Mouse (Mus musculus) liver, postnatal 0 days (tissue): ENCODE results near the gene Csf2. TPM values are rescaled to one million over a fixed set of nuclear protein-coding genes. Genes with fewer than 3 reads are reported as not detected.
"Not testable (repeated sequence)": the region's sequence is repeated elsewhere in the genome, so short reads cannot be mapped to it uniquely, and the experiment has no call there.

ENCODE experiments used
- ATAC-seq: fragments of 200-750 bp; cut with Nextera tagmentation; 2 replicates; pipeline ENCODE4 v1.8.0; 2017; ENCODE audit warnings: mild to moderate bottlenecking, moderate library complexity
- DNase-seq: peaks from one replicate; pipeline ENCODE4 v3.0.0-alpha.2; 2016
- H3K27ac ChIP-seq: fragments of 300-500 bp; sonication (generic); 2 replicates; pipeline ENCODE4 v1.5.1; 2014; ENCODE audit warnings: antibody characterized with exemption, moderate library complexity, mild to moderate bottlenecking, low read depth
- H3K27me3 ChIP-seq: fragments of 300-500 bp; sonication (generic); 2 replicates; pipeline ENCODE4 v1.6.1; 2014; ENCODE audit warnings: low read length, control low read depth, mixed read lengths; ENCODE audit not compliant: insufficient read depth
- H3K36me3 ChIP-seq: fragments of 300-500 bp; sonication (generic); replicated peaks from 2 replicates; pipeline ENCODE4 v1.6.1; 2014; ENCODE audit warnings: mild to moderate bottlenecking, control low read depth, low read length, moderate library complexity, mixed read lengths; ENCODE audit not compliant: insufficient read depth
- H3K4me1 ChIP-seq: fragments of 300-500 bp; sonication (generic); 2 replicates; pipeline ENCODE4 v1.6.1; 2014; ENCODE audit warnings: antibody characterized with exemption, mild to moderate bottlenecking, control low read depth; ENCODE audit not compliant: insufficient read depth
- H3K4me2 ChIP-seq: fragments of 300-500 bp; sonication (generic); 2 replicates; pipeline ENCODE4 v1.6.1; 2014; ENCODE audit warnings: low read depth, mild to moderate bottlenecking, low read length, moderate library complexity, mixed read lengths
- H3K4me3 ChIP-seq: fragments of 300-500 bp; sonication (generic); 2 replicates; pipeline ENCODE4 v1.5.1; 2014; ENCODE audit warnings: low read depth, low read length
- H3K9ac ChIP-seq: fragments of 300-500 bp; sonication (generic); replicated peaks from 2 replicates; pipeline ENCODE4 v1.6.1; 2014; ENCODE audit warnings: mild to moderate bottlenecking, moderate library complexity
- H3K9me3 ChIP-seq: fragments of 300-500 bp; sonication (generic); 2 replicates; pipeline ENCODE4 v1.6.1; 2016; ENCODE audit warnings: mild to moderate bottlenecking, control low read depth, low read length, mixed read lengths
- CTCF ChIP-seq: sonication (generic); IDR thresholded peaks from 2 replicates; pipeline ENCODE4 v1.5.1; 2016; ENCODE audit warnings: antibody characterized with exemption, low read depth
- EP300 ChIP-seq: IDR thresholded peaks from 2 replicates; pipeline ENCODE4 v1.6.1; 2016; ENCODE audit warnings: antibody characterized with exemption, low read depth, mild to moderate bottlenecking
- WGBS: fragments of 180-500 bp; shearing (Covaris S2); extraction: QIAGEN DNeasy Blood & Tissue Kit; methylation state at CpG from one replicate; pipeline ENCODE4 v1.1.7; 2014; ENCODE audit not compliant: insufficient replicate concordance; 5-methylcytosine and 5-hydroxymethylcytosine counted together
- polyA plus RNA-seq: library from polyadenylated mRNA; unstranded; fragments of >200 nt; fragmentation: Nextera tagmentation; extraction: Ambion mirVana; gene quantifications from 2 replicates; pipeline ENCODE4 v1.2.1, GENCODE M21; 2015

The Csf2 gene
- polyA plus RNA-seq = not detected in 2 replicates

DNA sequence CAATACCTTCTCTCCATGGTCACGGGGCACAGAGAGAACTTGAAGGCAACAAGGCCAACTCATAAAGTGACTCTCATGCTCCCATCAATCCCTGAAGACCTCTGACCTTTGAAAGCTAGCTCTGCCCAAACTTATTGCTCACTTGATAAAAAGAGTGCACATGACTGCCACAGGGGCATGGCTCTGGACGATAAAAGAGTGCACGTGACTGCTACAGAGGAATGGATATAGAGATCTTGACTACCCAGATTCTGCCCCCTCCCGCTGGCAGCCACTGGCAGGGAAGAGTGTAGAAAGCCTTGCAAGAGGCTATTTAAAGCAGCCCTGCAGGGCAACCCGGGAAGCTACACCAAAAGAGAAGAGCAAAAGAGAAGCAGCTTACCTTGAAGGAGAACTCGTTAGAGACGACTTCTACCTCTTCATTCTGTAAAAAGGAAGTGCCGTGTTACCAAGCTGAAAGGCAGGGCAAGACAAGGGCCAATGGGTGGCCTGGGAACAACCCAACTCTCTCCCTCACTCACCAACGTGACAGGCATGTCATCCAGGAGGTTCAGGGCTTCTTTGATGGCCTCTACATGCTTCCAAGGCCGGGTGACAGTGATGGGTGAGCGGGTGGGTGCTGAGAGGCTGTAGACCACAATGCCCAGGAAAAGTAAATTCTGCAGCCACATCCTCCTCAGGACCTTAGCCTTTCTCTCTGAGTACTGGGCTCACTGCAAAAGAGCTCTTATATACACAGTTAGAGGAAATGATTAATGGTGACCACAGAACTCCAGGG, at the start of gene Csf2:
TSS of gene Csf2 (minus strand) at position 728 of the 778 bp plus-strand sequence.
- Histone ChIP-seq H3K27me3 (no peaks in the 10 kb centered on the region), H3K36me3 (no peaks in the 10 kb centered on the region), H3K4me2 (no peak within 1 kb of the TSS), H3K4me1 (no peaks in the 10 kb centered on the region), H3K4me3 (no peak within 1 kb of the TSS), H3K27ac (no peak within 1 kb of the TSS), H3K9ac (no peak within 1 kb of the TSS), H3K9me3 (no peaks in the 10 kb centered on the region)
- DNase-seq (no peak), ATAC-seq (no peak)
- WGBS = 28% methylated on average over 11 of the region's 11 CpGs
- TF ChIP-seq CTCF = no peak
- TF ChIP-seq EP300 = peak; percentile 34; the same call in 1 of the 2 replicates

DNA sequence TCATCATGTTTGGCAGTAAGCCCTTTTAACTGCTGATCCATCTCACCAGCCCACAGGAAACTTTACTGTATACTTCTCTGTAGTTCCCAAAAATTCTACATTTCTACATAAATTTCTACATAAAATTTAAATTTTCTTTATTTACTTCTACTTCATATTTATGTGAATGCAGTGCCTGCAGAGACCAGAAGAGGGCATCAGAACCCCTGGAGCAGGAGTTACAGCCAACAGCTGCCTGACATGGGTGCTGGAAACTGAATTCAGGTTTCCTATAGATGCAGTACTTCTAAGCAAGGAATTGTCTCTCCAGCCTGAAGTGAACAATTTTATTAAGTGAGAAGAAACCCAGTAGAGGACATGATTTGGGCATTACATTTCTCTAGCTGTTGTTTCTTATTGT, 49.3 kb upstream of the Csf2 start:
- ATAC-seq = no peak
- H3K9me3 ChIP-seq = peaks cover 3% of the 10 kb centered on the region
- H3K4me2 ChIP-seq = no peak overlapping the region
- DNase-seq = no peak
- no peak overlapping the region for H3K27ac ChIP-seq
- H3K4me1 ChIP-seq = peaks cover 1% of the 10 kb centered on the region; the same call in 1 of the 2 replicates
- H3K4me3 ChIP-seq = no peak overlapping the region
- no peak overlapping the region for H3K9ac ChIP-seq
- peaks cover 16% of the 10 kb centered on the region for H3K27me3 ChIP-seq
- H3K36me3 ChIP-seq = no peaks in the 10 kb centered on the region
- TF ChIP-seq CTCF (peak; percentile 19; the same call in 1 of the 2 replicates), EP300 (no peak)

DNA sequence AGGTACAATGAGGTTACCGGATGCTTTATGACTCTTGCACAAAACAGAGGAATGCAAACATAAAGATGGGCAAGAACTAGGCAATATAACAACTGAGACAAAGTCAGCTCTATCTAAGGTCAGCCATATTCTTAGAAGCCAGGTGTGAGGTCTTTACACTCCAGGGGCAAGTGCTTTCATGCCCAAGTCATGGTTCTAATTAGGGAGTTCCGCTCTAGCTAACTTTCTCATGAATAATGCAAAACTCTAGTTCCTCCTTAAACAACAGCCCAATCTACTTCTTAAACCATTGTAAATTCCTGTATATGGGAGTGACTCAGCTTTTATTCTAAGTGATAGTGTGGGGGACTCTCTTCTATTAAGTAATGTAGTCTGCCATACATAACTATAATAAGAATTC, 48.0 kb upstream of the Csf2 start:
- not testable (repeated sequence) for H3K27ac ChIP-seq, H3K4me1 ChIP-seq, H3K9me3 ChIP-seq, H3K9ac ChIP-seq, H3K36me3 ChIP-seq, ATAC-seq, H3K4me2 ChIP-seq, H3K27me3 ChIP-seq, DNase-seq, H3K4me3 ChIP-seq
- 72% methylated on average over 2 of the region's 2 CpGs for WGBS

DNA sequence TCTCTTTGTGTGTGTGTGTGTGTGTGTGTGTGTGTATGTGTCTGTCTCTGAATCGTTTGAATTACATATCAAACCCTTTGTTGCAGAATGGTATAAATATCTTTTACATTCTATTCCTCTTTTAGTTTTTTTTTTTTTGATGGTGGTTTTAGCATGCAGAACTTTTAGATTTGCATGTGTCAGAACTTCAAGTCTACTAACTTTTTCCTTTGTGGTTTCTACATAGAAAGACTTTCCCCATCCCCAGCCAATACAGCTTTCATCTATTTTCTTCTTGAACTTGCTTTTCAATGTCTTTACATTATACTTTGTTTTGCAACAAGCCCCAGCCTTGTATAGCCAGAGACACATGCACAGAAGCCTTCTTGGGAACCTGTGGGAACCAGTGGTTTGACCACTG, 47.3 kb upstream of the Csf2 start:
- Histone ChIP-seq H3K36me3 (no peaks in the 10 kb centered on the region), H3K9me3 (peaks cover 3% of the 10 kb centered on the region), H3K4me3 (no peak overlapping the region), H3K9ac (no peak overlapping the region), H3K27ac (no peak overlapping the region), H3K4me2 (no peak overlapping the region), H3K27me3 (no peaks in the 10 kb centered on the region), H3K4me1 (no peaks in the 10 kb centered on the region)
- DNase-seq (no peak), ATAC-seq (no peak)
- TF ChIP-seq EP300 (no peak), CTCF (no peak)
- 77% methylated on average over 1 of the region's 1 CpGs for WGBS

DNA sequence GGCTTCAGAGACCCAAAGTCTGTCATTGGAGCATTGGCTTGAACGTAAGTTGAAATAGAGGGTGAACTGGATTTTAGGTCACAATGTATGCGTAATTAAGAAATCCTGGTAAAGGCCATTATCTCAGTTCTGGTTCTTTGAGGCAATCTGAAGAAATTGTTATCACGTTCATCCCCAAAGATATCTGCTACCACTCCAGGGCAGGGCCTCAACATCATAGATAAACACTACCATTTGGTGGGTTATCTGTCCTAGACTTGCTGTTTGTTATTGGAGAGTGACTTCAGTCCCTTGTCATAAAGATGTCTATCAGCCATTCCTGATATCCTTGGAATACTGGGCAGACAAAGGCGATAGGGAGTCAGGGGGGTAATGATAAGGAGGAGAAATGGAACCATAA, 46.5 kb upstream of the Csf2 start:
- no peak overlapping the region for H3K4me3 ChIP-seq
- H3K9me3 ChIP-seq = peaks cover 3% of the 10 kb centered on the region
- TF ChIP-seq EP300 (no peak), CTCF (no peak)
- H3K4me1 ChIP-seq = no peaks in the 10 kb centered on the region
- H3K27me3 ChIP-seq = no peaks in the 10 kb centered on the region
- DNase-seq = no peak
- no peak overlapping the region for H3K27ac ChIP-seq
- no peak for ATAC-seq
- H3K36me3 ChIP-seq = no peaks in the 10 kb centered on the region
- H3K4me2 ChIP-seq = no peak overlapping the region
- 64% methylated on average over 4 of the region's 4 CpGs for WGBS
- no peak overlapping the region for H3K9ac ChIP-seq

DNA sequence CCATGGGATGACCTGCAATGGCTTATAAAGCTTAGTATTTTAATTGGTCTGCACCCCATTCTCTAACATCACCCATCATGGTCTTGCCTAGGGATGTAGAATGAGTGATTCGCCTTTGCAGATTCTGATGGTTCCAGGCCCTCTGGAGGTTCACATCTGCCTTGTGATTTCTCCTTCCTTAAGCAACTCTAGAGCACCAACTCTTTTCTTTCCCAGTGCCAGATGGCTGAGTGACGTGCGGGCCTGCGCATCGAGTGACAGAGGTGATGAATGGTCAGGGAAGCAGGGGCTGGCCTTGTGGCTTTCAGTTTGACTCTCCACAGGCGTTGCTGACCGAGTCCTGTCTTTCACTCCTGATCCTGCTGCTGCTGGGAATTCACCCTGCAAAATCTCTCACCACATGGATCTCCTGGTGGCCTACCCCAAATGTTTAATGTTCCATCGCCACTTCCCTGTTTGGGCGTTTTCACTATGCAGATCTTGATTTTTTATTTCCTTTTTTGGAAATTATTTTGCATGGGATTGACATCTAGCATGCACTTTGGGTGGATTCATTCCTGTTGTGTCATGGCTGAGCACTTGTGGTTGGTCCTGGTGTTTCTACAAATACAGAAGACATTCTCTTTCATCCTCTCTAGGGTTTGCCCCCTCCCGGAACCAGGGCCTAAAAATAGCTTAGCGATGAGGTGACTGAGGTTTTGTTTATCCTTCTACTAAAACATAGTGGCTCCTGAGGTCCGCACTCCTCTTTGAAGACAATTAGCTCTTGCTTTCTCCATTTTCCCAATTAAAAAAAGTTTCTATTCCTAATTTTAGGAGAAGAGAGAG, 44.7 kb upstream of the Csf2 start:
- Histone ChIP-seq H3K9ac (no peak overlapping the region), H3K4me3 (no peak overlapping the region), H3K9me3 (peaks cover 3% of the 10 kb centered on the region), H3K4me2 (no peak overlapping the region), H3K4me1 (no peaks in the 10 kb centered on the region), H3K27ac (no peak overlapping the region), H3K36me3 (no peaks in the 10 kb centered on the region), H3K27me3 (no peaks in the 10 kb centered on the region)
- no peak for DNase-seq
- TF ChIP-seq EP300 = no peak
- no peak for TF ChIP-seq CTCF
- no peak for ATAC-seq
- 64% methylated on average over 12 of the region's 12 CpGs for WGBS
